Mouse (Mus musculus): ENCODE measurements around the gene Celf2.

The Celf2 gene

GRCm38 (mm10) chr2:6720753-6721459, 788.5 kb downstream of the Celf2 start:
- peak; percentile 53 for DNase-seq

- no peak for DNase-seq
Observed at GRCm38 (mm10) chr2:6718864-6719263, 790.5 kb downstream of the Celf2 start.

GRCm38 (mm10) chr2:6717953-6718352, 791.4 kb downstream of the Celf2 start:
- no peak for DNase-seq

- DNase-seq = no peak
Observed at GRCm38 (mm10) chr2:6715562-6715961, 793.8 kb downstream of the Celf2 start.

- DNase-seq = no peak
Observed at GRCm38 (mm10) chr2:6713529-6713928, 795.8 kb downstream of the Celf2 start.

- DNase-seq = no peak
Observed at GRCm38 (mm10) chr2:6710687-6711430, 798.5 kb downstream of the Celf2 start.

- DNase-seq = no peak
Observed at GRCm38 (mm10) chr2:6707959-6708519, 801.3 kb downstream of the Celf2 start.

- DNase-seq = no peak
Observed at GRCm38 (mm10) chr2:6707276-6707675, 802.1 kb downstream of the Celf2 start.

- no peak for DNase-seq
Observed at GRCm38 (mm10) chr2:6705929-6706739, 803.2 kb downstream of the Celf2 start.

- no peak for DNase-seq
Observed at GRCm38 (mm10) chr2:6705475-6705874, 803.9 kb downstream of the Celf2 start.

GRCm38 (mm10) chr2:6704804-6705203, 804.6 kb downstream of the Celf2 start:
- no peak for DNase-seq

GRCm38 (mm10) chr2:6704342-6704741, 805.0 kb downstream of the Celf2 start:
- DNase-seq = no peak

- no peak for DNase-seq
Observed at GRCm38 (mm10) chr2:6696326-6696725, 813.0 kb downstream of the Celf2 start.

- no peak for DNase-seq
Observed at GRCm38 (mm10) chr2:6695353-6695951, 813.9 kb downstream of the Celf2 start.

GRCm38 (mm10) chr2:6689689-6690088, 819.7 kb downstream of the Celf2 start:
- no peak for DNase-seq

GRCm38 (mm10) chr2:6678231-6678630, 831.1 kb downstream of the Celf2 start:
- no peak for DNase-seq

GRCm38 (mm10) chr2:6677457-6677856, 831.9 kb downstream of the Celf2 start:
- no peak for DNase-seq

- DNase-seq = no peak
Observed at GRCm38 (mm10) chr2:6674401-6674800, 835.0 kb downstream of the Celf2 start.

- DNase-seq = no peak
Observed at GRCm38 (mm10) chr2:6673418-6673817, 835.9 kb downstream of the Celf2 start.

- DNase-seq = peak; percentile 38
Observed at GRCm38 (mm10) chr2:6667611-6668010, 841.8 kb downstream of the Celf2 start.

GRCm38 (mm10) chr2:6659834-6660233, 849.5 kb downstream of the Celf2 start:
- no peak for DNase-seq

- DNase-seq = peak; percentile 48
Observed at GRCm38 (mm10) chr2:6653719-6654118, 855.6 kb downstream of the Celf2 start.

- no peak for DNase-seq
Observed at GRCm38 (mm10) chr2:6651697-6652096, 857.7 kb downstream of the Celf2 start.

Data from layer of hippocampus, adult 9-11 months (tissue).